Mouse (Mus musculus) kidney, adult 2 months (tissue): ENCODE data around the gene Smarca2. TPM values are rescaled to one million over a fixed set of nuclear protein-coding genes. Genes with fewer than 3 reads are reported as not detected.

Experiments
- DNase-seq: peaks from one replicate; pipeline ENCODE4 v3.0.0; 2021
- H3K27ac ChIP-seq: fragments of 200-500 bp; 2 replicates; pipeline ENCODE4 v1.5.1; 2012; ENCODE audit warnings: low read depth, low read length, control low read depth, inconsistent platforms; ENCODE audit not compliant: insufficient read depth
- H3K27me3 ChIP-seq: fragments of 200-500 bp; replicated peaks from 2 replicates; pipeline ENCODE4 v1.6.1; 2012; ENCODE audit warnings: mild to moderate bottlenecking, moderate library complexity, low read length, inconsistent platforms; ENCODE audit not compliant: control insufficient read depth, insufficient read depth
- H3K36me3 ChIP-seq: fragments of 200-500 bp; 2 replicates; pipeline ENCODE4 v1.6.1; 2012; ENCODE audit warnings: mild to moderate bottlenecking, moderate library complexity, low read length, inconsistent platforms; ENCODE audit not compliant: control insufficient read depth, insufficient read depth
- H3K4me1 ChIP-seq: fragments of 200-500 bp; 2 replicates; pipeline ENCODE4 v1.6.1; 2011; ENCODE audit warnings: low read length; ENCODE audit not compliant: control insufficient read depth, insufficient read depth
- H3K4me3 ChIP-seq: fragments of 200-500 bp; 2 replicates; pipeline ENCODE4 v1.5.1; 2011; ENCODE audit warnings: mild to moderate bottlenecking, low read depth, low read length, control low read depth; ENCODE audit not compliant: insufficient read depth
- CTCF ChIP-seq: fragments of 200-500 bp; conservative IDR thresholded peaks from 2 replicates; pipeline ENCODE4 v1.5.1; 2011; ENCODE audit warnings: low read depth, mild to moderate bottlenecking, control low read depth, low read length, moderate library complexity, mixed read lengths; ENCODE audit not compliant: insufficient read depth, insufficient read length
- POLR2A ChIP-seq: fragments of 200-500 bp; IDR thresholded peaks from one replicate; pipeline ENCODE4 v1.6.1; 2011; ENCODE audit warnings: low read depth, low read length, control low read depth
- WGBS: fragments of 180-500 bp; shearing (Covaris S2); methylation state at CpG from one replicate; pipeline ENCODE4 v1.1.7; 2018; 5-methylcytosine and 5-hydroxymethylcytosine counted together
- polyA plus RNA-seq: library from polyadenylated mRNA; depleted of rRNA; stranded (reverse); fragments of >200 nt; gene quantifications from 2 replicates; pipeline ENCODE4 v1.2.3, GENCODE M21; 2012

The Smarca2 gene
- polyA plus RNA-seq, 1 experiment = 45.6 TPM

DNA sequence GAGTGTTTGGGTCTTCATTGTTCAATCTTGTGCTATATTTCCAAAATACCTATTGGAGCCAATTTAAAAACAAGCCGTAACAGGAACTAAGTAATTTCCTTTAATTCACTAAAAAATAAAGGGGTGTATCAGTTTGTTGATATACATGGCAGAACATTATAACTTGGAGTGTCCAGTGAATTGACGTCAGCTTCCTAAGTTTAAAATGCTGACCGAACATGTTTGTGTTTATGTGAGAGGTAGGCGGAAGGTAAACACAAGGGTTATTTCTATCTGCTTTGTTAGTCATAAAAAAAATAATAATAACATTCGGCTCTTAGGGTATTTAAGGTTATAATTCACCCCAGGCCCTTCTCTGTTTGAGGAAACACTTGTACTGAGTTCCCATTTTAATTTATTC, 12.4 kb downstream of the Smarca2 start:
- Histone ChIP-seq H3K27ac (no peak overlapping the region), H3K36me3 (peaks cover 10% of the 10 kb centered on the region), H3K4me3 (no peak overlapping the region), H3K27me3 (no peaks in the 10 kb centered on the region), H3K4me1 (peaks cover 7% of the 10 kb centered on the region; the same call in 1 of the 2 replicates)
- DNase-seq = no peak
- TF ChIP-seq POLR2A = no peak
- TF ChIP-seq CTCF = no peak
- 67% methylated on average over 5 of the region's 5 CpGs for WGBS

DNA sequence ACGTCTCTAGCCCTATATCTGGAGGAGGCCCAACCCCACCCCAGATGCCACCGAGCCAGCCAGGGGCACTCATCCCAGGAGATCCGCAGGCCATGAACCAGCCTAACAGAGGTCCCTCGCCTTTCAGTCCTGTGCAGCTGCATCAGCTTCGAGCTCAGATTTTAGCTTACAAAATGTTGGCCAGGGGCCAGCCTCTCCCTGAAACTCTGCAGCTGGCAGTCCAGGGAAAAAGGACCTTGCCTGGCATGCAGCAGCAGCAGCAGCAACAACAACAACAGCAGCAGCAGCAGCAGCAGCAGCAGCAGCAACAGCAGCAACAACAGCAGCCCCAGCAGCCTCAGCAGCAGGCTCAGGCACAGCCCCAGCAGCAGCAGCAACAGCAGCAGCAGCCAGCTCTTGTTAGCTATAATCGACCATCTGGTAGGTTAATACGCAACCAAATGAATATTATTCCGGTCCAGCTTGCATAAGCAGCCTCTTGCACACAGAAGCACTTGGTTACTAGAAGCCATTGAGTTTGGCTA, 25.9 kb downstream of the Smarca2 start:
- DNase-seq = peak; percentile 59
- Histone ChIP-seq H3K36me3 (peaks cover 7% of the 10 kb centered on the region), H3K4me3 (no peak overlapping the region), H3K4me1 (no peaks in the 10 kb centered on the region), H3K27me3 (no peaks in the 10 kb centered on the region), H3K27ac (no peak overlapping the region)
- TF ChIP-seq POLR2A = no peak
- TF ChIP-seq CTCF = no peak
- 38% methylated on average over 8 of the region's 8 CpGs for WGBS

DNA sequence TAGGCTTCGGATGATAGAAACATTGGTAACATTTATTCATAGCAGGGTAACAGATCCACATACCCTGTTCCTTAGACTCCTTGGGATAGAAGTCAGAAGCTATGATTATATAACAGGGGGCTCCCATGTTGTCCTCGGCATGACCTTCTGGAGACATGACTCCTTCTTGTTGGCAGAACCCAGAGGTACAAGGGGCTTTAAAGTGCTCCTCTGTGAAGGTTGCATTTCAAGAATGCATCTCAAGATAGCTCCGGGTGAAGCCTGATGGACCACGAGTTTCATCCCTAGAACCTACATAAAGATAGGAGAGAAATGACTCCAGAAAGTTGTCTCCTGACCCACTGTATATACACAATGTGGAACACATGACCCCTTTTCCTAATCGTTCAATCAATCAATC, 27.4 kb downstream of the Smarca2 start:
- no peak overlapping the region for H3K4me3 ChIP-seq
- TF ChIP-seq CTCF (no peak), POLR2A (no peak)
- no peaks in the 10 kb centered on the region for H3K4me1 ChIP-seq
- peaks cover 7% of the 10 kb centered on the region for H3K36me3 ChIP-seq
- no peak for DNase-seq
- WGBS = 91% methylated on average over 5 of the region's 5 CpGs
- no peak overlapping the region for H3K27ac ChIP-seq
- no peaks in the 10 kb centered on the region for H3K27me3 ChIP-seq

DNA sequence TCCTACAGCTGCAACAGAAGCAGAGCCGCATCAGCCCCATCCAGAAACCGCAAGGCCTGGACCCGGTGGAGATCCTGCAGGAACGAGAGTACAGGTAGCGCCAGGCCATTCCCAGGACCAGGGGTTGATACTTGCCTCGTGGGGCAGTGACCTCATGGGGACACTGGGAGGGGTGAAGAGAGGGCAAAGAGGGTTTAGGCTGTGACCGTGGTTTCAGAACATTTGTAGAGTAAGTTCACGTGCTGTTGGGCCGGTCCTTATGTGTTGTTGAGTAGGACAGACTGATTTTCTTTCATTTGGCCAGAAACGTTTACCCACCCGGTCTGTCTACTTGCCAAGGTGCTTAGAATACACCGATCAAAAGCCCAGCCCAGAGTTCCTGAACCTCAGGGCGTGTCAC, 35.7 kb downstream of the Smarca2 start:
- no peak overlapping the region for H3K4me3 ChIP-seq
- H3K27ac ChIP-seq = no peak overlapping the region
- peaks cover 8% of the 10 kb centered on the region for H3K36me3 ChIP-seq
- H3K4me1 ChIP-seq = no peaks in the 10 kb centered on the region
- no peak for DNase-seq
- 87% methylated on average over 13 of the region's 13 CpGs for WGBS
- TF ChIP-seq POLR2A (no peak), CTCF (no peak)
- H3K27me3 ChIP-seq = no peaks in the 10 kb centered on the region

DNA sequence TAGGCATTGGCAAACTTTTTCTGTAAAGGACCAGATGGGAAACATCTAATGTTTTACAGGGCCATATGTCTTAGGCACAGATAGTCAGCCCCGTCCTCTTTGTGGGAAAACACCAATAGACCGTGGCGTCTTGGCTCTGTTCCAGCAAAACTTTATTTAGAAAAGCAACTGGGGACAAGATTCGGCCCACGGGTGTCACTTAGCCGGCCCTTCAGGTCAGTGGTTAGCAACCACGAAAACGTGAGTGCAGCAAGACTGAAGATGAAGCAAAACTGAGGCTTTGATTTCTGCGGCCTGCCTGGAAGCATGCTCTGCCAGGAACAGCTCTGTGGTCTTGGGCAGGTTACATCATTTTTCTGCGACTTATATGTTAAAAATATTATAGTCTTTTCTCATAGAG, 36.4 kb downstream of the Smarca2 start:
- Histone ChIP-seq H3K4me1 (no peaks in the 10 kb centered on the region), H3K36me3 (peaks cover 8% of the 10 kb centered on the region), H3K4me3 (no peak overlapping the region), H3K27ac (no peak overlapping the region), H3K27me3 (no peaks in the 10 kb centered on the region)
- no peak for DNase-seq
- WGBS = 46% methylated on average over 10 of the region's 10 CpGs
- TF ChIP-seq POLR2A (no peak), CTCF (no peak)

DNA sequence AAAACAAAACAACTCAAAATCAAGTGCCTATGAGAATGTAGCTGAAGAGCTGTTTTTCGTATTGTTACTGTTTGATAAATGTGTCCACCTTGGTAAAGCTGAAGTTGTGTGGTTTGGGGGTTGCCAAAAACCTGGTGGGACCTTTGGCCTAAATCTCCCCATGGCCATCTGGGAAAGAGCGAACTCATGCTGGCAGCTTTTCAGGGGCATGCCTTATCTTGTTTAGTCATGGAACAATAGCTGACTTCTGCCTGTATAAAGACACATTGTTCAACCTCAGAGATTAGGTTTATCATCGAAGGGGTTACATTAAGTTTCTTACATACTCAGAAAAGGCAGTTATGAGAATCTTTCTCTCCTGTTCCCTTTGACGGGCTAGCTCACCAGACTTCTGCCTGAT, 38.2 kb downstream of the Smarca2 start:
- WGBS = 64% methylated on average over 4 of the region's 4 CpGs
- DNase-seq = no peak

DNA sequence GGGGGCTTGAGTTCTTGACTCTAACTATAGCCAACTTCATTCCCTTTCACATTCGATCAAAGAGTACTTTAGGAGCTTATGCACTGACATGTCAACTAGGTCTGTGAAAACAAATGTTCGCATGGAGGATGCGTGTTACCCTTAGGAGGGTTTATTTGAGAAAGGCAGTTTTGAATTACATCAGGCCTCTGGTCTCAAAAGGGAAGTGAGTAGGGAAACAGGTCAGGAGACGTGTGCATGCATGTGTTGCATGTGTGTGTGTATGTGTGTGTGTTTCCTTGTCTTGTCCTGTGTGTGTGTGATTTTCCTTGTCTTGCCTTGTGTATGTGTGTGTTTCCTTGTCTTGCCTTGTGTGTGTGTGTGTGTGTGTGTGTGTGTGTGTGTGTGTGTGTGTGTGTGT, 39.1 kb downstream of the Smarca2 start:
- peaks cover 10% of the 10 kb centered on the region for H3K36me3 ChIP-seq
- H3K4me3 ChIP-seq = no peak overlapping the region
- H3K4me1 ChIP-seq = no peaks in the 10 kb centered on the region
- no peak overlapping the region for H3K27ac ChIP-seq
- H3K27me3 ChIP-seq = no peaks in the 10 kb centered on the region
- TF ChIP-seq CTCF (no peak), POLR2A (no peak)
- DNase-seq = no peak
- 89% methylated on average over 4 of the region's 4 CpGs for WGBS

More for the DNA sequence above, 38.2 kb downstream of the Smarca2 start:
- Histone ChIP-seq H3K27ac (no peak overlapping the region), H3K36me3 (peaks cover 8% of the 10 kb centered on the region), H3K27me3 (no peaks in the 10 kb centered on the region), H3K4me3 (no peak overlapping the region), H3K4me1 (no peaks in the 10 kb centered on the region)
- TF ChIP-seq CTCF (no peak), POLR2A (no peak)

DNA sequence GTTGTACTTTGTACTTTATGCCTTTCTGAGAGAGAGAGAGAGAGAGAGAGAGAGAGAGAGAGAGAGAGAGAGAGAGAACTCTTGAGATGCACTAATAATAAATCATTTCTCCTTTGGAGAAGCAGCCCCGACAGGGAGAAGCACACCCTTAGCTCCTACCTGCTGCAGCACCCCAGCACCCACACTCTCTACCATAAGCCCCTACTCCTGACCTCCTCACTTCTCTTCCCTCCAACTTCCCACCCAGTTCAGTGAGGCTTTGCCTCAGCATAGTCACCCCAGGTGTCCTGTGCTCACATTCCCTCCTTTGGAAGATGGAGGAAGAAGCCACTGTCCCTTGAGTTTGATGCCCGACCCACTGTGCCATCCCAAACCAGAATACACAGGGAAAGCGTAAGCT, 40.2 kb downstream of the Smarca2 start:
- H3K27me3 ChIP-seq = no peaks in the 10 kb centered on the region
- H3K4me1 ChIP-seq = no peaks in the 10 kb centered on the region
- peaks cover 14% of the 10 kb centered on the region for H3K36me3 ChIP-seq
- 79% methylated on average over 3 of the region's 3 CpGs for WGBS
- DNase-seq = no peak
- no peak overlapping the region for H3K27ac ChIP-seq
- TF ChIP-seq POLR2A = no peak
- no peak for TF ChIP-seq CTCF
- no peak overlapping the region for H3K4me3 ChIP-seq
